Mouse (Mus musculus): Measurements from ENCODE around the gene Pdxdc1.

GRCm38 (mm10) chr16:13831606-13832005 is 71.3 kb downstream of the Pdxdc1 start:
- TF ChIP-seq CTCF (IDR thresholded peaks at IDR 0.05; ENCODE audit: control insufficient read depth, insufficient read depth, insufficient read length) (no peak), MAX (IDR thresholded peaks at IDR 0.05) (no peak), USF1 (IDR thresholded peaks at IDR 0.05; ENCODE audit: low read depth) (no peak), FOSL1 (IDR thresholded peaks at IDR 0.05; ENCODE audit: insufficient read depth, low read length, poor library complexity, severe bottlenecking) (no peak), MYOG (IDR thresholded peaks at IDR 0.05; ENCODE audit: control insufficient read depth, extremely low read depth, insufficient read length) (no peak), MYOD1 (IDR thresholded peaks at IDR 0.05; ENCODE audit: control insufficient read depth, insufficient read length, low read depth) (no peak), CEBPB (IDR thresholded peaks at IDR 0.05; ENCODE audit: low read depth) (no peak)
